Mouse (Mus musculus) right cerebral cortex, postnatal 4 days (tissue): ENCODE results near the gene Xrra1.
A peak's percentile ranks its signal among the peaks of the same experiment; 100 is the strongest.

Experiments used
- DNase-seq: peaks from one replicate; pipeline ENCODE4 v3.0.0-alpha.2; 2022

Gene Xrra1

GRCm38 (mm10) chr7:99851618-99852017 lies 7.3 kb upstream of the Xrra1 start:
- no peak for DNase-seq

GRCm38 (mm10) chr7:99853350-99853749 lies 5.6 kb upstream of the Xrra1 start:
- no peak for DNase-seq

GRCm38 (mm10) chr7:99854311-99854710 lies 4.6 kb upstream of the Xrra1 start:
- DNase-seq = no peak

- DNase-seq = no peak
Observed at GRCm38 (mm10) chr7:99856266-99856861, 2.6 kb upstream of the Xrra1 start.

DNA sequence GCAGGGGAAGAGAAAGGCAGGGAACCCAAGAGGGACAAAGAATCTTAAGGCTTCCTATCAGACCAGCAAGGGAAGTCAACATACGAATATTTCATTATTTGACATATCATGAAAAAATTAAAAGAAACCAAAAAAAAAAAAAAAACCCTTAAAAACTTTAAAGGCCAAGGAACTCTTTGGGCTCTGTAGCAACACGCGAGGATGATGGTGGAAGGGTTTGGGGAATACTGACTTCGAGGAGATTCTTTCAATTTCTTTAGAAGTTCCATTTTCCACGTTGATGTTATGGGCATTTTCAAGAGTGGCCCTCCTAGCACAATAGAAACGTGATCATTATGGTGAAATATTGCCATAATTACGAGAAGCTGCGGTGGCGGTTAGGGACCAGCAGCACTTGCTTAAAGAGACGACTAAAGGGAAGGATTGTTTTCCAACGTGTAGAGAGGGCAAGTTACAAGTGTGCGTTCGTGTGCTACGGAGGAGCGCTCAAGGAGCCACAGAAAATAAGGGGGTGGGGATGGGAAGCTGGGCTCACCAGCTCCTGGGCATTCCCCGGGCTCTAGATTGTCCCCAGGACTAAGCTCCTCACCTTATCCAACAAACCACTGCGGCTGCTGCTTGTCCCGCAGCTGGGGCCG lies 622 bp upstream of the Xrra1 start:
- no peak for DNase-seq

- DNase-seq = no peak
Observed at GRCm38 (mm10) chr7:99863362-99863761, 4.4 kb downstream of the Xrra1 start, which contains the start of gene Spcs2. Gene Spcs2 (minus strand): TSS chr7:99863462.

DNA sequence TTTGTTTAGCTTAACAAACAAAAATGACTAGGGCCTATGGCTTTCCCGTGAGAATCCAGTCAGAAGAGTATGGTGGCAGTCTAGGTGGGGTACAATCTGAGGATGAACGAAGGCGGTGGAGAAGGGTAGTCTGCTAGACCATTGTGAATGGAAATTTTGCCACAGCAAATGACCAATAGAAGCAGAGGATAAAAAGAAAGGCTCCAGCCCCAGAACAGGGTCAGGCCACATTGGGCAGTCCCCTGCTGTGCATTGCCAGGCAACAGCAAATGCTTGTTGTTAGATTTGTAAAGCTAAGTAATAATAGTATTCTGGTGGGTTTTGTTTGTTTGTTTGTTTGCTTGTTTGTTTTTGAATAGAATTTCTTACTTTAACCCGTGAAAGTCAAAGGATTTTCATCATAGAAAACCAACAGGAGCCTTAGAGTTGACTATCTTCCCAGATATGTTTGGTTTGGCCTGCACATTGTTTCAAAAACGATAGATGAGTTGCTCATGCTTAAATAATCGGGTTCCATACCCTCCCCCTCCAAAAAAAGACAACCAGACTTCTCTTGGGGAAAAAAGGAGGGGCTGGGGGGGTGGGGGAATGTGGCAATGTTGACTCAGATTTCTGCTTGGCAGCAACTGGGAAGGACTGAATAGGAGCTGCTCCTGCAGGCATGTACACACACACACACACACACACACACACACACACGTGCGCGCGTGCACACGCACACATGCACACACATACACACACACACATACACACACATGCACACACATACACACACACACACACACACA lies 5.5 kb downstream of the Xrra1 start:
- DNase-seq = no peak

DNA sequence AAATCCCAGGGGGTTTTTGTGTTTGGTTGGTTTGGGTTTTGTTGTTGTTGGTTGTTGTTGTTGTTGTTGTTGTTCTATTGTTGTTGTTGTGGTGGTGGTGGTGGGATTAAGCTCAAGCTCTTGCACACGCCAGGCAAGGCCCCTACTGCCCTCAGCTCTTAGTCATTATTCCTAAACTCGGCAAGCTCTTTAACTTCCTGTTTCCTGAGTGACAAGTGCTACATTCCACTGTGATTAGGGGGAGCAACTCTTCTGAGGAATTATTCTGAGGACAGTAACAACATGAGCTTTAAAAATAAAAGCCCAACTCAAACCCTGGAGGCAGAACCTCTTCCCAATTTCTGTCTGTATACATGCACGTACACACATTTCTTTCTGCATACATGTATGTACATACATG lies 6.3 kb downstream of the Xrra1 start:
- no peak for DNase-seq

DNA sequence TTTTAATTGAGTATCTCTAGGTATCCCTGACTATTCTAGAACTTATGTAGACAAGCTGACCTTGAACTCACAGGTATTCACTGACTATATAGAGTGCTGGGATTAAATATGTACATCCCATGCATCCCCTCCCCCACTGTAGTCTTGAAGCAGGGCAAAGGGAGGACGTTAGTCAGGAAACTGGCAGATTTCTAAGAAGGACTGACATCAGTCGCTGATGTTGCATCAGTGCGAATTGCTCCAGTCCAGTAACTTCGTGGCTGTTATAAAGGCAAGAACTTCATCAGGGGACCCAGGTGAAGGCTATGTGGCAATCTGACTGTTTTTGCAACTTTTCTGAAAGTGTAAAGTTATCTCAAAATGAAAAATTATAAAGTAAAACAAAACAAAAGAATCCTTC lies 10.4 kb downstream of the Xrra1 start:
- no peak for DNase-seq

DNA sequence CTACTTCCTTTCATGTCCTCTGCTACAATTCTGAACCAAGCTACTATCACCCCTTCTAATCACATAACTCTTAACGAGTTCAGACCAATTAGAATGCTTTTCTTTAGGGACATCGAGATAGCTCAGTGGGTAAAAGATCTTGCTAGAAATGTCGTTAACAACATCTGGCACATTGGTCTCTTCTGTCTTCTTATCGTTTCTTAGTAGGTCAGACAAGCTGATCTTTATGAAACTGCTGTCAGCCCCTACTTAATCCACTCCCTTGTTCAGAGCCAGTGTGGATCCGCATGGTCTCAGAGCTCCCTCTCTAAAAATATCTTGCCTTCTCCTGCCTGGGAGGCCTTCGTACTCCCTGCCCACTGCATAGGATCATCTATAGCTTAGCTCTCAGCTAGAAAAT lies 15.0 kb downstream of the Xrra1 start:
- no peak for DNase-seq

GRCm38 (mm10) chr7:99875891-99876290 lies 17.0 kb downstream of the Xrra1 start:
- no peak for DNase-seq

GRCm38 (mm10) chr7:99876345-99876744 lies 17.4 kb downstream of the Xrra1 start:
- peak; percentile 94 for DNase-seq

- no peak for DNase-seq
Observed at GRCm38 (mm10) chr7:99878254-99878653, 19.3 kb downstream of the Xrra1 start.

- DNase-seq = no peak
Observed at GRCm38 (mm10) chr7:99887230-99887735, 28.4 kb downstream of the Xrra1 start.

DNA sequence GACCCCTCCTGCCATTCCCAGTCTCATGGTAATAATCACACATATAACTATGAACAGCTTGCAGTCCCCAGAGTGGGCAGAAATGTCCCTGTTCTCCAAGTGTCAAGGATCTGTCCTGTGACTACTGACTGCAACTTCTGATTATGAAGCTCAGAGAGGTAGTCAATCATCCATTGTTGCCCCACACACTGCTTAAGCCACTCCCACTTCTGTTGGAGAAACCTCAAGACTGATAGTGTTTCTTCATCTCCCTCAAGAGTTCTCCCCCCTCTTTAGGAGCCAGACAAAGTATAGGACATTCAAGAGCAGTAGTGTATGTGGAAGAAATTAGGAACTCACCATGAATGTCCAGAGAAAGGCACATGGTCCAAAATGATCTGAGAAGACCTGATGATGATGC lies 28.8 kb downstream of the Xrra1 start:
- no peak for DNase-seq

DNA sequence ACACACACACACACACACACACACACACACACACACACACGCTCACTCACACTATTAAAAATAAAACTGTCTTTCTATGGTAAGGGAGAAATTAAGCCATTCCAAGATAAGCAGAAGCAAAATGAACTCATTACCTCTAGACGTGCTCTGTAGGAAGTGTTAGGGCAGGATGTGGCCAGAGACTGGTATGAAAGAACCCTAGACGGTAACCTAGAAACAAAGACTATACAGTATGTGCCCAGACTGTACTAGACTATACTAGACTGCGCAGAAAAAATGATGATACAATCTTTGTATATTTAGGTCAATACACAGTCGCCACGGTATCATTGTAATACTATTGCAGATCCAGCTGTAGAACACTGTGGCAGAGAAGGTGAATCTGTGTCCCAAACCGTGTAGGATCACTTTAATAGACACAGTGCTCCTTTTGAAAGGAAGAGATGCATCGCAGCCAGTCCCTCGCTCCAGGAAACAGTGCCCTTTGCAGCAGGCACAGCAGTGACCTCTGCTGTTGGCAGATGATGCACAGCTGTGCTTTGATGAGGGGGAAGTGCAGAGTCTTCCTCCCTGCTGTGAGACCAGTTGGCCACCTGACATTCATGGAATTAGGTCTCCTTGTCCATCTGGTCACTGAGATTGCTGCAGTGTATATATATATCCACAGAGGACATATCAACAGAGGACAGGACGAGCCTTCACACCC lies 30.4 kb downstream of the Xrra1 start:
- DNase-seq = no peak

DNA sequence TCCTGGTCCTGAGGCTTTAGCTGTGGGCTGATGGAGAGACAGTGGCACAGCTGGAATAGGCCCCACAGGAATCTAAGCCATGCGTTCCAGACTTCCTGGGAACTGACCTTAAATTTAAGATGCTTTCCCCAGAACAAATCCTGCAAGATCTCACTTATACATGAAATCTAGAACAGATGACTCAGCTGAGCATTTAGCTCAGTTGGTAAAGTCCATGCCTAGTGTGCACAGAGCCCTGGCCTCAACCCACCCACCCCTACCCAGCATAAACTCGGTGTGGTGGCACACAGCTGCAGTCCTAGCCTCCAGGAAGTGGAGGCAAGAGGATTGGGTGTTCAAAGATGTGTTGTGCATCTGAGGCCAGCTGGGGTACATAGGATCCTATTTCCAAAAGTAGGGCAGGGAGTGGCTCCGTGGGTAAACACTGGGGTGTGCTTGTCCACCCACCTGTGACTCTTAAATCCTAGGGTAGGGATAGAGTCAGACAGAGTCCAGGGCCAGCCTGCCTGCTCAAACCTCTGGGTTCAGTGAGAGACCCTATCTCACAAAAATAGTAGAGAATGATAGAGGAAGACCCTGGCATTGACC lies 31.3 kb downstream of the Xrra1 start:
- DNase-seq = no peak

- no peak for DNase-seq
Observed at GRCm38 (mm10) chr7:99891471-99891870, 32.6 kb downstream of the Xrra1 start.

DNA sequence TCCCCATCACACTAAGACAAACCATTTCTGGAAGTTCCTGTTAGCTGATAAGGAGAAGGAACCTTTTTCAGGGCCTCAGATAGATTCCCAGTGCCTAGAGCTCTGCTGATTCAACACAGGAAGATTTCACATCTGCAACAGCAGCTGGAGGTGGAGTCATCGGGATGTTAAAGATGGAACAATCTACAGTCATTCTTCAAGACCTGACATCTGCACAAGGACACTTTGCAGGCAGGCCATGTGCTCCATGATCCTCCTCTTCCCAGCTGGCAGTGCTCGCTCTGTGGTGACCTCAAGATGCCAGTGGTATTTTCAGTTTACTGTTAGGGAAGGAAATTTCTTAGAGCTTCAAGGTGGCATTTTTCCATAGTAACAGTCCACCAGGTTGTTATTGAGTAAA lies 33.4 kb downstream of the Xrra1 start:
- no peak for DNase-seq

DNA sequence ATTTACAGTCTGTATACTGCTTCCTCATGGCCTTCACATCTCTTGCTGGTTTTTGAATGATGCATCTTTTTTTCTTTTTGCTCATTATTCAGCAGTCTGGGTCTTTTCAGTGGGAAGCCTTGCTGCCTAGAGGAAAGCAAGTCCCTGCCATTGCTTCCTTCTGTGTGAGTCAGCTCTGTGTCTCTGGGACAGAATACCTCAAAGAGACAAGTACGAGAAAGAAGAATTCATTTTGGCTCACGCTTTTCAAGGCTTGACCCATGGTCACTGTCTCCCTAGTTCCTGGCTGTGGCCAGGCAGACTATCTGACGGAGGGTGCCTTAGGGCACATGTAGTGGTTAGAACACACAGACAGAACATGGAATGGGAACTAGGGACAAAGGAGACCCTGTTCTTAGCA lies 35.1 kb downstream of the Xrra1 start:
- DNase-seq = no peak

- no peak for DNase-seq
Observed at GRCm38 (mm10) chr7:99894478-99894877, 35.6 kb downstream of the Xrra1 start.

GRCm38 (mm10) chr7:99896905-99897304 lies 38.0 kb downstream of the Xrra1 start:
- DNase-seq = no peak

DNA sequence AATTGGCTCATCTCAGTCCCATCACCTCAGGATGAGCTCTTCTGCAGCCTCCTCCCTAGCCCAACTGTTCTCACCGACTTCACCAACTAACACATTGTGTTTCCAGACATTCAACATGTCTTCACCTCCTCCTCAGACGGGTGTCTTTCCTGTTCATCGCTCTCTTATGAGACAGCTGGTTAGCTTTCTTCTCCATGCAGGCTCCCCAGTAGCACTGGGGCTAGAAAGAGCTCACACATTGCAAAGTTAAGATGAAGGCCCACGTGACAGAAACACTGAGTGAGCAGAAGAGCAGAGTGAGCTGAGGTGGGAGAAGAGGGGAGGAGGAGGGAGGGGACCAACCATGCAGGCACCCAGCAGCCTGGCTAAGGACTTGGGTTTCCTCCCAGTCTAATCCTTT lies 43.3 kb downstream of the Xrra1 start:
- no peak for DNase-seq
